Mouse (Mus musculus): Measurements from ENCODE around the gene Ncbp2. TPM values are rescaled to one million over a fixed set of nuclear protein-coding genes. Genes with fewer than 3 reads are reported as not detected.

Ncbp2 gene
- 34.7 and 43.7 TPM in 2 replicates for polyA plus RNA-seq (2015; fragmentation: Nextera tagmentation; extraction: Ambion mirVana)

DNA sequence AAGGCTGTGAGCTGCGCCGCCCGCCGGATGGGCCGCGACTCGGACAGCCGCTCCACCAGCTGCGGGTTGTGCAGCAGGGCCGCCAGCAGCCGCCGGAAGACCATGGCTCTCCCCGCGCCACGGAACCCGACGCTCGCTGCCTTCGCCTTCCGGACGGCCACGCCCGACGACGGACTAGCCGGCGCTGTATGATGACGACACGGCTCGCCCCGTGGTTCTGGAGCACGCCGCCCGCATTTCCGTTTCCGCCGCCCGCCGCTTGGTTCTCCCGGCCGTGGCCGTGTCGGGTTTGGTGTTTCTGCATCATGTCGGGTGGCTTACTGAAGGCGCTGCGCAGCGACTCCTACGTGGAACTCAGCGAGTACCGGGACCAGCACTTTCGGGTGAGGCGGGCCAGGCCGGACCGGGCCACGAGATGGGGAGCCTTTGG, at the start of gene Ncbp2, which contains the start of gene 0610012G03Rik:
TSS of gene Ncbp2 (plus strand) at position 169 of the 430 bp plus-strand sequence.
TSS of gene 0610012G03Rik (minus strand) at position 150 of the 430 bp plus-strand sequence.

DNA sequence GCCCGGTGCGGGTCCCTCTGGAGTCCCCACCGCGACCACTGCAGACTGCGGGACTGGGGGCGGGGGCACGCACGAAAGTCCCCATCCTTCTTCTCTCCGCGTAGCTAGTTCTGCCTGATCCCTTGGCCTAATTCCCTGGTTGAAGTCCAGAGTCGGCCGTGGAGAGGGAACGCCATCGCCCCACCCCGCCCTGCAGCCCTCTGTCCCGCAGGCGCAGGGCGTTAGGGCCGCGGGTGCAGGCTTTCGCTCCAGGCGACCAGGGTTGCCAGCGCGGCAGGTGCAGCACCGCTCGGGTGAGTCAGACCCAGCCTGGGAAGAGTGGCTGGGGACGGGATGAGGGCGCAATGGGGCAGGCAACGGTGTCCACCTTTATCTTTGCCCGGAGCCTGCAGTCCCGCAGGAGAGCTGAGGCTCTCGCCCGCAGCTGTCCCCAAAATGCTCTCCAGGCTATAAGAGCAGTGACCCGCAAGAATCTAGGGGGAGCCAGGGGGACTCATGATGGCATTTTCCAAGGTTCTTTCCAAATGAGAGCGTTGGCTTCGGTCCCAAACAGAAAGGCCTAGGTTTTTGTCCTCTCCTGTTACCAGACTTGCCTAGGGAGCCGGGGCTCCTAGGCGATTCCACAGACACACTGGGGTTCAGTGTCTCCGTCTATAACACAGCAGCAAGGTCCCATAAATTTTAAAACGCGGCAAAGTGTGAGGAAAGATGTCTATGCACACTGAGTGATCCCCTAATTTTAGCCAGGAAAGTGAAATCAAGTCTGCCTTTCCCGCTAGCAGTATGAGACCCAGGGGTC, 14.4 kb upstream of the Ncbp2 start, which contains the start of gene Pigz:
TSS of gene Pigz (plus strand) at position 101 of the 799 bp plus-strand sequence.

DNA sequence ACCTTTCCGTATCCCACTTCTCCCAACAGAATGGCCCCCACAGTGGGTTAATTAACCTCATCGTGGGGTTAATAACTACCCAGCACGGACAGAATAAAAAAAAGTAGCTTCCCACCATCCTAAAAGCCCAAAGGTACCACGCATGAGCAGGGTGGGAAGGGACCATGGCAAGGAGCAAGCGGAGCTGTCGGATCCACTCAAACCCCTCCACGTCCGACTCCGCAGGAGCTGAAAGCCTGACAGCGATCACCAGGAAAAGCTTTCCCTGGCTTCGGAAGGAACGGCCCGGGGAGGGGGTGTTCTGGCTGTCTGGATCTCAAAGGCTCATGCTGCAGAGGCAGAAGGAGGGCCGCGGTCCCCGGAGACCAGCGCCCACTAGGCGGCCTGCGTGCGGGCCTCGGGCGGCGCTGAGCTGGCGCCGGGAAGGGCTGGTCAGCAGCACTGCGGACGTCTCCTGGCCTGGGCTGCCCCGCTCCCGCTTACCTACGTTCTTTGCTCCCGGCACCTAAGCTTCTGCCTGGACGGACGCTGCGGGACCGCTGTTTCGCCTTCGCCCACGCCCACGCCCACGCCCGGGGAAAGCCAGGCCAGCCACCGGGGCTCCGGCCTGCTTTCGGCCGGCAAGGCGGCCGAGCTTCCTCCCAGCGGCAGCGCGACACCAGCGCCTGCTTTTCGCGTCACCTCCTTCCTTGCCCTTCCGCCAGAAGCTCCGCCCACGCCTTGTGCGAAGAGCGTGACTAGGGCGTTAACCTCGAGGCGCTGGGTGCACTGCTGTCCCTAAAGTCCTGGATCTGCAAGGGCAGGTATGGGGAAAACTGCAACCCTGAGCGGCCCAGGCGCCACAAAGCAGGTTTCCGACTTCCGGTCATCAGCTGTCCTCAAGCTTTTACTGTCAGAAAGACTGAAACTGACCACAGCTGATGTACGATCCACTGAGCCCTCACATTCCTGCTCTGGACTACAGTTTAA, 54.5 kb downstream of the Ncbp2 start, which contains the start of gene Senp5:
TSS of gene Senp5 (minus strand) at position 779 of the 969 bp plus-strand sequence.

Small RNA genes lying within 50 kb of the gene (microRNA-seq; reads per million reads assigned to microRNA genes)
- gene Gm26269: 0 reads per million in 2 experiments

Other genes with a start within 250 kb of the Ncbp2 start
- 0.17 and 0.29 TPM in 2 replicates for gene Meltf, start 69.7 kb upstream of the Ncbp2 start, polyA plus RNA-seq (2015; fragmentation: Nextera tagmentation; extraction: Ambion mirVana)
- gene Pigz, start 14.7 kb upstream of the Ncbp2 start, polyA plus RNA-seq (2015; fragmentation: Nextera tagmentation; extraction: Ambion mirVana): 2.5 and 2.6 TPM in 2 replicates
- 110 and 119 TPM in 2 replicates for gene 0610012G03Rik, start within 50 bp of the Ncbp2 start, polyA plus RNA-seq (2015; fragmentation: Nextera tagmentation; extraction: Ambion mirVana)
- 6.2 and 6.3 TPM in 2 replicates for gene Senp5, start 54.8 kb downstream of the Ncbp2 start, polyA plus RNA-seq (2015; fragmentation: Nextera tagmentation; extraction: Ambion mirVana)
- 15.9 and 16.9 TPM in 2 replicates for gene Pak2, start 130.8 kb downstream of the Ncbp2 start, polyA plus RNA-seq (2015; fragmentation: Nextera tagmentation; extraction: Ambion mirVana)
- gene Pigx, start 151.2 kb downstream of the Ncbp2 start, polyA plus RNA-seq (2015; fragmentation: Nextera tagmentation; extraction: Ambion mirVana): 37.9 and 38.3 TPM in 2 replicates
- 9.8 and 11.2 TPM in 2 replicates for gene Cep19, start 151.3 kb downstream of the Ncbp2 start, polyA plus RNA-seq (2015; fragmentation: Nextera tagmentation; extraction: Ambion mirVana)
- gene Nrros, start 217.1 kb downstream of the Ncbp2 start, polyA plus RNA-seq (2015; fragmentation: Nextera tagmentation; extraction: Ambion mirVana): 13.0 and 20.7 TPM in 2 replicates
- gene Bex6, start 231.3 kb downstream of the Ncbp2 start, polyA plus RNA-seq (2015; fragmentation: Nextera tagmentation; extraction: Ambion mirVana): not detected in 2 replicates